Mouse (Mus musculus) natural killer cell, adult 2 months (primary cell): Measurements from ENCODE around the gene Gm19345.
A peak's percentile ranks its signal among the peaks of the same experiment; 100 is the strongest.

Experiments
- DNase-seq, 2 experiments: peaks; one replicate each; pipeline ENCODE4 v3.0.0; 2022; ENCODE audit warnings: low spot score in 2 of 2

Gm19345 gene

DNA sequence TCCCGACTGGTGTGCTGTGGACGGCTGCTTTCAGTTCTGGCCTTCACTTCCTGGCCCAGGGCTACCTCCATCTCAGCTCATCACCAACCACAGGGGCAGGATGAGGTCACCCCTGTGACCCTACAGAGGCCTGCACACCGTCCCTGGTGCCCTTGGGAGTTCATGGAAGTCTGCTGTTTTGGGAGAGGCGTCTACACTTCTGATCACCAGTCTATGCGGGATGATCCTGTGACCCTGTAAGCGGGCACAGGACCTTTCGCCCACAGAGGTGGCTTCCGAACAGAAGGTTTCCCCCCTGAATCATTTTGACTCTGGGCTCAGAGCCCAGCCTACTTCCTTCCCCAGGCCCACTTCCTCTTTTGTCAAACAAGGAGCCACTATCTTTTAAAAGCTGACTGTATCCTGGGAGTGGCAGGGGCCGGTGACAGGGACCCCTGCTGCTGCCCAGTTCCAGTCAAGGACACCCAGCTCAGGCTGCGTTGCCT, 19.4 kb downstream of the Gm19345 start:
- peak; percentile 36 to 67 for DNase-seq

DNA sequence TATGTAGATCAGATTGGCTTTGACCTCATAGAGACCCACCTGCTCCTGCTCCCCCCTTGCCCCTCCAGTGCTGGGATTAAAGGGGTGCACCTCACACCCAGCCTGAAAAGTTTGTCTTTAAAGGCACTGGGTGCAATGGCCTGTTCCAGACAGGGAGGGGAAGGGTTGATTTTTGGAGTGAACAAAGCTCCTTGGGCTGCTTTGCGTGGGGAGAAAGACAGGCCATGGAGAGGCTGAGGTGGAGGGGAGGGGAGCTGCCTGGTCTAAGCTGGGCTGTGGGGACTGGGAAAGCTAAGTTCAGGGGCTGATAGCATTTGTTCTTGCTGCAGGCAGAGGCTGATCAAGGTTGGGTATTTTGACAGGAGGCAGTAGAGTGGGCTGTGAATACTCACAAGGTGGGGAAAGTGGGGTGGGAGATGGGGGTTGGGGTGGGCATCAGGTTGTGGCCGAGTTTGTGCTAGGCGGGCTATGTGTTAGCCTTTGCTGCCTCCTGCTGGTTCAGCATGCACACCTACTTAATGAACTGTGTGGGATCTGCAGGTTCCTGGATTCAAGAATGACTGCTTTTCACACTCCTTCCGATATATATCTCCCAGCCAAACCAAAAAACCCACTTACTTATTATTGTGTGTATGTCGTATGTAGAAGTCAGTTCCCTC, 20.3 kb downstream of the Gm19345 start:
- DNase-seq: peak in 1 of 2 experiments; percentile 49

DNA sequence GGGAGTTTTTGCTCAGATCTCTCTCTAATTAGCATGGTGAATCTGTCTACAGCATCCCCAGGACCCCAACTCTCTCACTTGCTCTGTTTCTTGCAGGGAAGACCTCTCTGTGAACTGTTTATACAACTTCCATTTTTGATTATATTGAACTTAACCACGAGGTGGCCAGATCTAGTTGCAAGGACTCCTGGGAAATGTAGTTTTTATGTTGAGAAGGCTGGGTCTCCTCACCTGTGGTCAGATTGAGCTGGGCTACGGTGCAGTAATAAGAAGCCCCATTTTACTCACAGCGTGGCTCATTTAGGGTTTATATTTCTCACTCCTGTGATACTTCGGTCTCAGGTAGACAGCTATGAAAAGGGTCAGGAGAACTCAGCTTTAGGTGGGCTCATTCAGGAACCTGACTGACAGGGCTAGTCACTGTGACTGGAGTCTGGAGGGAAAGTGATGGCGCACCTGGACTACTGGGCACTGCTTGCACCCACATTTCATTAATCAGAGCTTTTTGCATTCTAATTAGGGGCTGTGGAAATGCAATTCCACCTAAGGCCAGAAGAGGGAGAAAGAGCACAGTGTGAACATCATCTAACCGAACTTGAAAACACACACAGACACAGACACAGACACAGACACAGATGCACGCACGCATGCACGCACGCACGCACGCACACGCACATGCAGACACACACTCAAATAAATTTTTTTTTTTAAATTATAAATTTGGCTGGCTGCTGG, 24.3 kb downstream of the Gm19345 start:
- DNase-seq: peak; percentile 49 to 64

DNA sequence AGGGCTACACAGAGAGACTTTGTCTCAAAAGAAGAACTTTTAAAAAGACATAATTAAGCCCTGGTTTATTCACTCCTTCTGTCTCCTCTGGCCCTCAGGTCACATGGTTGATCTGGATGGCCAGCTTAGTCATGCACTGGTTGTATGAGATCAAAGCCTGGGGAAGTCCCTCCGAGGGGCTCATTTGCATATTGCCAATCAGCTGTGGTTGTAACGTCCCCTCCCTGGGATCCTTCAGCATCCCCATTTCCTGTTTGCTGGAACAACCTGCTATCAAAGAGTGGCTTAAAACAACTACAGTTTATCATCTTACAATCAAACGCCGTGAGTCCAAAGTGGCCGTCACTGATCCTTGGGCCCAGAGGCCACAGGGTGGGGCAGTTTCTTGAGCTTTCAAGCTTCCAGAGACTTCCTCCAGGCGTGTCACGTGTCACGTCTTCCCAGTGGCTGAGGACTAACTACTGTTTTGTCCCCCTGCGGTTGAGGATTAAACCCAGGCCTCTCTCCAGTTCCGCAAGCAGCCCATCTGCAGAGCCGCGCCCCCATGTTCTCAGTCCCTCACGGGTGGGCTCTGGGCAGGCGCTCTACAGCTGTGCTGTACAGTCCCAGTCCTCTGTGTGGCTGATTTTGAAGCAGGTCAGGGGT, 25.1 kb downstream of the Gm19345 start:
- peak; percentile 63 to 76 for DNase-seq

DNA sequence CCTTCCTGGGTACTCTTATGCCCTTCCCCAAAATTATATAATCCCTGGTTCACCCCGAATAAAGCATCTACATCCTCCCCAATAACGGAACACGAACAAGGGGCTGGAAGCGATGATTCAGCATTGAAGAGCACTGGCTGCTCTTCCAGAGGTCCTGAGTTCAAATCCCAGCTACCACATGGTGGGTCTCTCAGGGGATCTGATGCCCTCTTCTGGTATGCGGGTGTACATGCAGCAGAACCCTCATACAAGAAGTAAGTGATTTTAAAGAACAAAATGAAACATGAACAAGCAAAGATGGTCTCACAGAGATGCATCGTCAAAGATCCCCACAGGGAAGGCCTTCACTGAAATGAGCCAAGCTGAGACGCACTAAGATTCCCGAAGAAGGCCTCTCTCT, 29.0 kb downstream of the Gm19345 start:
- DNase-seq: no peak

DNA sequence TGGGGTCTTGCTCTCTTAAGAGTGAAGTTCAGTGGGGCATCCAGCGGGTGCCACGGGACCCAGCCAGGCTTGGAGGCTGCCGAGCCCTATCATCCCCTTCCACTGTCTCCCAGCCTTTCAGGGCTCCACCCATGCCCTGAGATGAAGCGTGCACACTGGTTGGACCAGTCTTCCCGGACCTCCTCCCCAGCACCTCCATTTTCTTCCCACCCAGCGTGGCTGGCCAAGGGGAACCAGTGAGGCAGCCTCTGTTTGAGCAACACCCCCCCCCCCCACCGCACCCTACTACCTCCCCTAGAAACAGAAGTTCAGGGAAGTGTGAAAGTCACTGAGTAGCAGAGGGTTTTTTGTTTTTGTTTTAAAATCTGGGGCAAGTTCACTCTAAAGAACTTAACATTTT, 36.0 kb downstream of the Gm19345 start, which contains the start of gene Ceacam19:
Gene Ceacam19 (minus strand): TSS at position 117 of the 400 bp plus-strand sequence.
- DNase-seq: no peak

DNA sequence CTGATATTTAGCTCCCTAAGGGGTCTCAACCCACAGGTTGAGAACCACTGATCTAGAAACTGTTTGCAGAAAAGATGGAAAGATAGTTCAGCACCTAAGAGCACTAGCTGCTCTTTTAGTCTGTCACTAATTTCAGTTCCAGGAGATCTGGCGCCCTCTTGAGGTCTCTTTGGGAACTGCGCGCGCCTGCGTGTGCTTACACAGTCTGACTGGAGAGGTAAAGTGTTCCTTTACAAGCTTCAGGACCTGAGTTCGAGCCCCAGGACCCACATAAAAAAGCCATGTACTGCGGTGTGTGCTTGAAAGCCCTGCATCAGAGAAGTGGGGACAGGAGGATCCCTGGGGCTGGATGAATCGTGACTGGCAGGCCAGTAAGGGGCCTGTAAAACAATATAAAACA, 38.1 kb downstream of the Gm19345 start:
- peak; percentile 57 to 71 for DNase-seq
